Mouse (Mus musculus): ENCODE data around the gene Mrtfa. TPM values are rescaled to one million over a fixed set of nuclear protein-coding genes. Genes with fewer than 3 reads are reported as not detected.

Mrtfa gene
- polyA plus RNA-seq, 1 experiment from 2014 or later: 23.9 TPM

DNA sequence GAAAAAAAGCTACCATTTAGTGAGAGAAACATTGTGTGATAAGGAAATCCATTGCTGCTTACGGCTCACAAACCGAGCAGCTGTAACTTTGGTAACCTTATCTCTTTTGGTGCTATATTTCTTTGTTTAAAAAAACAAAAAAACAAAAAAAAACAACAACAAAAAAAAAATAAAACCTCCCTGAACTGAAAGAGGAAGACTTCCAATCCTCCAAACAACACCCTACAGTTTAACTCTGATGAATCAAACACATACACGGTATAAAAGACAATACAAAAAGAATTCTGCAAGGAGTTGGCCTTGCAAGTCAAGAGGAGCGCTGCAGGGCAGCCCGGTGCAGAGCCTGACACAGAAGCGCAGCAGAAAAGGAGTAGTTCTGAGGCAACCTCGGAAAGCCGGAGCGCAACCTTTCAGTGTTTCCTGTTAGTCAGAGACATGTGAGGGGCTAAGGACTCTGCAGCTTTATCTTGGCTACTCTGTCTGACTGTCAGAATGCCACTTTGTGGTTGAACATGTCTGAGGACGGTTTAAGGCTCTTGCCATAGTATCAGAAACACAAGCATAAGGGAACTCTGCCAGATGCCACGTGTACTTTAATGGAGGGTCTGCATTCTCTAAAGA is 48.5 kb downstream of the Mrtfa start:
- no peak overlapping the region for H3K27ac ChIP-seq
- no peaks in the 10 kb centered on the region for H3K9me3 ChIP-seq
- 0 out of 2 replicates have a peak, but pooled peaks cover 4% of the 10 kb centered on the region for H3K4me1 ChIP-seq
- ATAC-seq (ENCODE audit: insufficient read depth, low FRiP score, low read depth): no peak
- H3K9ac ChIP-seq: no peak overlapping the region
- H3K4me2 ChIP-seq: no peak overlapping the region
- H3K27me3 ChIP-seq (replicated peaks): no peaks in the 10 kb centered on the region
- no peaks in the 10 kb centered on the region for H3K36me3 ChIP-seq
- WGBS: 75% methylated on average over 11 of the region's 11 CpGs
- no peak overlapping the region for H3K4me3 ChIP-seq (replicated peaks)

DNA sequence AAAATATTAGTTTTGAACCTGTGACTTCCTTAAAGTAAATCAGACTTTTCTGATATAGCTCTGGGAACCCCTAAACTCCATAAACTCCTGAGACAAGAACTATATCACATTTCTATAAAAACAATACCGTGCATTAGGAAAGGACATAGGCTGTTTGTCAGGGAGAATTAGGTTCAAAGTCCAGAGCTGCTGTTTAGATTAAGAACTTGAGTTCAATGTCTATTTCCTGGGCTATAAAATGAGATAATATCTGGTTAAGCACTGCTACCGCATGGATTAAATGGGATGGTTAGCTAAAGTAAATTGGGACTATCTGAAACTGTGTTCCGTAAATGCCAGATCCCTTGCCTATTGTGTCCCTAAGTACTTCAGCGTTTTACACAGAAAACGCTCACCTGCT is 50.6 kb downstream of the Mrtfa start:
- Histone ChIP-seq H3K27ac (no peak overlapping the region), H3K27me3 (replicated peaks) (no peaks in the 10 kb centered on the region), H3K4me3 (replicated peaks) (no peak overlapping the region), H3K9ac (no peak overlapping the region), H3K4me2 (no peak overlapping the region), H3K9me3 (no peaks in the 10 kb centered on the region), H3K36me3 (no peaks in the 10 kb centered on the region), H3K4me1 (0 out of 2 replicates have a peak, but pooled peaks cover 5% of the 10 kb centered on the region)
- ATAC-seq (ENCODE audit: insufficient read depth, low FRiP score, low read depth): no peak
- WGBS: 76% methylated on average over 5 of the region's 5 CpGs

DNA sequence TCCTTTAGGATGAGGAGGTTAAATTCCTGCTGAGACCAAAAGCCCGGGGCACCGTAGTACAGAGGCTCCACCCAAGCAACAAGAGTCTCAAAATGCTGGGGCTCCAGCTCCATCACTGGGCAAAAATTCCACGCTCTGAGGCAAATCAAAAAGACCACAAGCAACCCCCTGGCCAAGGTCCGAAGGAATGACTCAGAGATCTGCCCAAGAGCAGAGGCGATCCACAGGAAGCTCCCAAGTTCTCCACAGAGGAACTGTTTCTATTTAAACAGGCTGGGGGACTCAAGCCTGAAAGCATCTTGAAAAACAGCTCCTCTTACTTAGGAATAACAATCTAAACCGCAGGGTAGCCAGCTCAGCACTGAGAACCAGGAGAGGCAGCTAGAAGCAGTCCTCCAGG is 53.3 kb downstream of the Mrtfa start:
- no peak overlapping the region for H3K4me3 ChIP-seq (replicated peaks)
- H3K4me2 ChIP-seq: no peak overlapping the region
- ATAC-seq (ENCODE audit: insufficient read depth, low FRiP score, low read depth): no peak
- no peak overlapping the region for H3K9ac ChIP-seq
- H3K36me3 ChIP-seq: no peaks in the 10 kb centered on the region
- H3K27me3 ChIP-seq (replicated peaks): no peaks in the 10 kb centered on the region
- no peaks in the 10 kb centered on the region for H3K9me3 ChIP-seq
- H3K27ac ChIP-seq: no peak overlapping the region; the same call in 1 of the 2 replicates
- 44% methylated on average over 6 of the region's 6 CpGs for WGBS
- 0 out of 2 replicates have a peak, but pooled peaks cover 5% of the 10 kb centered on the region for H3K4me1 ChIP-seq

DNA sequence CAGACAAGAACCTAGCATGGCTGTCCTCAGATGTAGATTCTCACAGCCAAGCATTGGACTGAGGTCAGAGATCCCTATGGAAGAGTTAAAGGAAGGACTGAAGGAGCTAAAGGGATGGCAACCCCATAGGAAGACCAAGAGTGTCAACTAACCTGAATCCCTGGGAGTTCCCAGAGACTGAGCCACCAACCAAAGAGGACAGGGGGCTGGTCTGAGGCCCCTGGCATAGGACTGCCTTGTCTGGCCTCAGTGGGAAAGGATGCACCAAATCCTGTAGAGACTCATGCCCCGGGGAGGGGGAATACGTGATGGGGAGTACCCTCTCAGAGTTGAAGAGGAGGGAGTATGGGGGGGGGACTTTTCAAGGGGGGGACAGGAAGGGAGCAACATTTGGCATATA is 56.8 kb downstream of the Mrtfa start:
- 100% methylated on average over 2 of the region's 2 CpGs for WGBS
- Histone ChIP-seq H3K36me3 (no peaks in the 10 kb centered on the region), H3K4me2 (no peak overlapping the region), H3K9ac (no peak overlapping the region), H3K27ac (no peak overlapping the region), H3K9me3 (no peaks in the 10 kb centered on the region), H3K4me1 (0 out of 2 replicates have a peak, but pooled peaks cover 5% of the 10 kb centered on the region), H3K4me3 (replicated peaks) (no peak overlapping the region), H3K27me3 (replicated peaks) (no peaks in the 10 kb centered on the region)
- ATAC-seq (ENCODE audit: insufficient read depth, low FRiP score, low read depth): no peak

DNA sequence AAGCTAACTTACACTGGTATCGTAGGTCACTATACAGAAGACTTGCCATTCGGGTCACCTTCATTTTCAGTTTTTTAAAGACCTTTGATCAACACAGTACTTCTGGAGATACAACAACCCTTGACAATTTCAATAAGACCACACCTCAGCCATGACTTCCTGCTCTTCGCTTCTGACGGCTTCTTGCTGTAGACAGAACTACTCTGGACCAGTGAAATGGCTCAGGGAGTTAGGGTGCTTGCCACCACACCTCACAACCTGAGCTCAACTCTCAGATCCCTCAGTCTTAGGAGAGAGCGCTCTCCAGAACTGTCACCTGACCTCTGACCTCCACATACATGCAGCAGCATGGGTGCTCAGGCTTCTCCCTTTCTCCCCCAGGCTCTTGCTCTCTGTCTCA is 59.4 kb downstream of the Mrtfa start:
- WGBS: 89% methylated on average over 5 of the region's 5 CpGs
- ATAC-seq (ENCODE audit: insufficient read depth, low FRiP score, low read depth): no peak

DNA sequence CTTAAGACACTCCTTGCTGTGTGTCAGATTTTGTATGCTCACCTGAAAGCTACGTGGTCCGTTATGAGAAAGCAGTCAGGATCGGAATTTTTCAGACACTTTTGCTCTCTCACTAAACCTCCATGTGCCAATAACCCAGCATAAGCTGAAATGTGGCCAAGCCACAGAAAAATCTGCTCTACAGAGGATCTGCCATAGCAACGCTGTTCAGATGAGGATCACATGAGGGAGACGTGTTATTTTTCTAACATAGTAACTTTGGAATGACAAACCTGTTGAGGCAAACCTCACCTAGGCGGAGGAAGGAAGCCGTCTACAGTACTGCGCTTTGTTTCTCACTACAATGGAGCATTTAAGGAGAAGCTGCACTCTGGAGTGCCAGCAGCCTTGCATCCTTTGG is 60.6 kb downstream of the Mrtfa start:
- no peaks in the 10 kb centered on the region for H3K36me3 ChIP-seq
- no peaks in the 10 kb centered on the region for H3K9me3 ChIP-seq
- no peak overlapping the region for H3K9ac ChIP-seq
- ATAC-seq (ENCODE audit: insufficient read depth, low FRiP score, low read depth): no peak
- no peaks in the 10 kb centered on the region for H3K27me3 ChIP-seq (replicated peaks)
- H3K4me2 ChIP-seq: no peak overlapping the region
- WGBS: 79% methylated on average over 8 of the region's 8 CpGs
- H3K27ac ChIP-seq: no peak overlapping the region
- H3K4me1 ChIP-seq: no peaks in the 10 kb centered on the region
- no peak overlapping the region for H3K4me3 ChIP-seq (replicated peaks)

More for the DNA sequence above, 59.4 kb downstream of the Mrtfa start:
- Histone ChIP-seq H3K4me3 (replicated peaks) (no peak overlapping the region), H3K36me3 (no peaks in the 10 kb centered on the region), H3K27me3 (replicated peaks) (no peaks in the 10 kb centered on the region), H3K9ac (no peak overlapping the region), H3K4me1 (no peaks in the 10 kb centered on the region), H3K27ac (no peak overlapping the region), H3K9me3 (no peaks in the 10 kb centered on the region), H3K4me2 (no peak overlapping the region)

DNA sequence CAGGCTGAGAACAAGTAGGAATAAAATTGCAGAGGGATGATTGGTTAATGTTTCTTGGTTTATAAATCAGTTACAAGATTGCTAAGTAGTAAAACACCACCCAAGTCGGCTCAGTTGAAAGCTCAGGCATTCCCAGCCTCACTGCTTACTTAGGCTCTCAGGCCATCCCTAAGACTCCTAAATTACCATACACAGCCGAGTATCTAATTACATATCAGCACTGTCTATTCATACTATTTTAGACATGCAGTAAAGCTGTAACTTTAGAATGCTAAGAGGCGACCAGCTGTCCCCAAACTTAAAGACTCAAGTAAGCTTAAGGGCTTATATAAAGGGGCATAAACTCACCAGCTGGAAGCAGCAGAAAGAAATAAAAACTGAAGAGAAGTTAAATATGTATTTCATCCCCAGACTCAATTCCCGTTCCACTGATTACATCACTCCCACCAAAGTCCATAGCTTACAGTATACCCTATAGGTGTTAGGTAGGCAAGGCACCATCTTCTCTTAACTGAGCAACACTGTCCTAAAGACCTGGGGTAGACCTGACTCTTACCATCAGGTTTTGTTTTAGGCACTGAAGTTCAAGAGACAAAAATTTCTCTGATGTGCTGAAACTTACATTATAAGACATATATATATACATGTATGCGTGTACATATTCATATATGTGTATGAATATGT is 62.3 kb downstream of the Mrtfa start:
- 48% methylated on average over 5 of the region's 5 CpGs for WGBS
- no peaks in the 10 kb centered on the region for H3K36me3 ChIP-seq
- H3K9me3 ChIP-seq: no peaks in the 10 kb centered on the region
- no peaks in the 10 kb centered on the region for H3K4me1 ChIP-seq
- H3K4me3 ChIP-seq (replicated peaks): no peak overlapping the region
- H3K27me3 ChIP-seq (replicated peaks): no peaks in the 10 kb centered on the region
- no peak for ATAC-seq (ENCODE audit: insufficient read depth, low FRiP score, low read depth)
- H3K9ac ChIP-seq: no peak overlapping the region
- H3K4me2 ChIP-seq: no peak overlapping the region
- H3K27ac ChIP-seq: no peak overlapping the region

DNA sequence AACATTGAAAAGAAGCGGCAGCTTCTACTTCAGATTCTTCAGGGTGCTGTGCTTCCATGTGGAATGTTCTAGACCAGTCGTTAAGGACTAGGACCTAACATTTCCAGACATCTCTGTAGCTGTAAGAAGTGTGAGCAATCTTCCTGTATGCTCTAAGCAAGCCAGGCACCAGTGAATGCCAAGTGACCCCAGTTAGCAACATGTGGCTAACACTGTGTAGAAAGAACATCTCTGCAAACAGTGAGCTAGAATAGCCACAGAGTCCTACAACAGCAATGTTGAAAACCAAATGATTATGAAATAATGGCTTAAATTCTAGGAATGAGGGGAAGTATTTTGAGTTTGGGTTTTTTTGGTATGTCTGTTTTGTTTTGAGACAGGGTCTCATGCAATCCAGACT is 66.3 kb downstream of the Mrtfa start:
- WGBS: 97% methylated on average over 2 of the region's 2 CpGs
- no peaks in the 10 kb centered on the region for H3K27me3 ChIP-seq (replicated peaks)

DNA sequence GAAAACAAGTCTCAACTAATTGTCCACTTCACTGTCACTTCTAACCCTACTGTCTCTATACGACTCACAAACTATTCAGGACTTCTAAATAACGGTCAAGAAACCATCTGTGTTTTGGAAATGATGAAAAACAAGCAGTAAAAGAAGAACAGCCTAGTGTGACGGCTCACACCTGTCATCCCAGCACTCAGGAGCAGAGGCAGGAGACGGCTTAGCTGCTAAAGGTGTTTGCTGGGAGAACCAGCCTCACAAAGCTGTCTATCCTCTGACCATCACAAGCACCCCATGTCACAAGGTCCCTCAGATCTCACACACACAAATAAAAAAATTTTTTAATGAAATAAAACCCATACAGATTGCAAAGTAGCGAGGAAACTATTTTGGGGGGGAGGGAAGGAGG is 67.4 kb downstream of the Mrtfa start:
- no peak overlapping the region for H3K4me2 ChIP-seq
- H3K4me3 ChIP-seq (replicated peaks): no peak overlapping the region
- 54% methylated on average over 5 of the region's 5 CpGs for WGBS
- ATAC-seq (ENCODE audit: insufficient read depth, low FRiP score, low read depth): no peak
- H3K9me3 ChIP-seq: no peaks in the 10 kb centered on the region
- no peaks in the 10 kb centered on the region for H3K27me3 ChIP-seq (replicated peaks)
- no peak overlapping the region for H3K9ac ChIP-seq
- 0 out of 2 replicates have a peak, but pooled peaks cover 3% of the 10 kb centered on the region for H3K4me1 ChIP-seq
- no peak overlapping the region for H3K27ac ChIP-seq
- no peaks in the 10 kb centered on the region for H3K36me3 ChIP-seq

More for the DNA sequence above, 66.3 kb downstream of the Mrtfa start:
- H3K4me3 ChIP-seq (replicated peaks): no peak overlapping the region
- H3K36me3 ChIP-seq: no peaks in the 10 kb centered on the region
- no peaks in the 10 kb centered on the region for H3K9me3 ChIP-seq
- H3K27ac ChIP-seq: no peak overlapping the region
- no peak overlapping the region for H3K4me2 ChIP-seq
- H3K9ac ChIP-seq: no peak overlapping the region
- no peak for ATAC-seq (ENCODE audit: insufficient read depth, low FRiP score, low read depth)
- 0 out of 2 replicates have a peak, but pooled peaks cover 3% of the 10 kb centered on the region for H3K4me1 ChIP-seq

DNA sequence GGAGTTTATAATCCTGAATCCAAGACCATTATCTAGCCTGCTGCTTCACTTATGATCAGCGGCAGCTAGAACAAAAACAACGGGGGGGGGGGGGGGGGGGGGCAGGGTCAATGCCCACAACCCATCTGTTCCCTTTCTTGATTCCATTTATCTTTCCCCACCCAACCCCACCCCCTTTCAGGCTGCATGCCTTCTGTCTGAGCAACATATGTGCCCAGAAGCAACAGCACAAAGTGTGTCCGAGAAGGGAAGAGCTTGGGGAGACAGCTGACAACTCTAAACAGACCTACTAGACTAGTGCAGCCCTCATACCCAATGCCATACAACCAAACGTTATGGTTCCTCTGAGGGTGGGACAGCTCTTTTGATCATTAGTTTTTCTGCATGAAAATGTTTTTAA is 68.0 kb downstream of the Mrtfa start:
- Histone ChIP-seq H3K36me3 (no peaks in the 10 kb centered on the region), H3K9me3 (no peaks in the 10 kb centered on the region), H3K4me1 (0 out of 2 replicates have a peak, but pooled peaks cover 3% of the 10 kb centered on the region), H3K9ac (no peak overlapping the region), H3K4me3 (replicated peaks) (no peak overlapping the region), H3K27ac (no peak overlapping the region), H3K27me3 (replicated peaks) (no peaks in the 10 kb centered on the region), H3K4me2 (no peak overlapping the region)
- ATAC-seq (ENCODE audit: insufficient read depth, low FRiP score, low read depth): no peak
- 56% methylated on average over 3 of the region's 4 CpGs for WGBS

DNA sequence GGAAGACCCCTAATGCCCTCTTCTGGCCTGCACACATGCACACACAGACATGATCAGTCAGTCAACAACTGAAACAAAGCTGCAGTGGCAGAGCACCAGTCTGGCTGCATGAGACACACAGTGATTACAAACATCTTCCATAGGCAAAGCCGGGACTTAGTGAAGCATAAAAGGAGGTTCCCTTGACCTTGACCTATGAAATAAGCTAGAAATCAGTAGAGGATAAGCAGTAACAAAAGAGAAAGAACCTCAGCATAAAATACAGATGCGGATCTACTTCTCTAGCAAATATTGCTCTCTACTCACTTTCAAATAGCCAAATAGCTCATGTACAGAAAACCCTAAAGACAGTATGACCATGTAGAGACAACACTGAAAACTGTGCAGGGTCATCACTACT is 68.5 kb downstream of the Mrtfa start:
- H3K9ac ChIP-seq: no peak overlapping the region
- no peaks in the 10 kb centered on the region for H3K9me3 ChIP-seq
- no peaks in the 10 kb centered on the region for H3K36me3 ChIP-seq
- H3K4me3 ChIP-seq (replicated peaks): no peak overlapping the region
- no peak overlapping the region for H3K4me2 ChIP-seq
- no peak overlapping the region for H3K27ac ChIP-seq
- 58% methylated on average over 2 of the region's 2 CpGs for WGBS
- no peaks in the 10 kb centered on the region for H3K27me3 ChIP-seq (replicated peaks)
- H3K4me1 ChIP-seq: 0 out of 2 replicates have a peak, but pooled peaks cover 3% of the 10 kb centered on the region
- ATAC-seq (ENCODE audit: insufficient read depth, low FRiP score, low read depth): no peak

DNA sequence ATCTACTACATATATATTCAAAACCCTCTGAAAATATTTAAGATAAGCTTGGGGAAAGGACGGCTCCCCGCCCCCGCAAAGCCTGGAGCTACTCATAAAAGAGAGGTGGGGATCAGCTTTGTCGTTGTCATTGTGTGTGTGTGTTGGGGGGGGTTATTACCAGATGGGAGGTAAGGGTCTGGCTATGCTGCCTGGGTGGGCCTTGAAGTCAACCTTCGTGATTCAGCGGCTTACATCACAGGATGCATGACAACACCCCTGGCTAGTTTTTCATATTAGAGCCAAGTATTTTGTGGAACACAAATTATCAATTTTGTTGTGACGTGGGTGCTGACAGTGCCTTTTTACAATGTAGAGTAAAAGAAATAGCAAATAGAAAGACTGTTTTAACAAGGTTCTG is 69.6 kb downstream of the Mrtfa start:
- no peak overlapping the region for H3K27ac ChIP-seq
- no peak overlapping the region for H3K9ac ChIP-seq
- 0 out of 2 replicates have a peak, but pooled peaks cover 3% of the 10 kb centered on the region for H3K4me1 ChIP-seq
- H3K9me3 ChIP-seq: no peaks in the 10 kb centered on the region
- no peaks in the 10 kb centered on the region for H3K27me3 ChIP-seq (replicated peaks)
- no peak overlapping the region for H3K4me2 ChIP-seq
- no peak overlapping the region for H3K4me3 ChIP-seq (replicated peaks)
- no peaks in the 10 kb centered on the region for H3K36me3 ChIP-seq
- 75% methylated on average over 7 of the region's 7 CpGs for WGBS
- no peak for ATAC-seq (ENCODE audit: insufficient read depth, low FRiP score, low read depth)

All from stomach, embryonic 15.5 days (tissue).